Mouse (Mus musculus) embryo, embryonic 10.5 days (tissue): ENCODE data around the gene Fam185a.

ENCODE experiments used
- DNase-seq: peaks from one replicate; pipeline ENCODE4 v3.0.0-alpha.2; 2015; ENCODE audit warnings: low spot score

Gene Fam185a

GRCm38 (mm10) chr5:21424614-21425602 is at the start of gene Fam185a, which contains the start of gene Ccdc146:
Gene Fam185a, plus strand, starts transcription at chr5:21424958.
Gene Ccdc146, minus strand, starts transcription at chr5:21424677.
- peak; percentile 99 for DNase-seq

GRCm38 (mm10) chr5:21376935-21377334 is 47.8 kb upstream of the Fam185a start:
- no peak for DNase-seq

GRCm38 (mm10) chr5:21378397-21378796 is 46.4 kb upstream of the Fam185a start:
- DNase-seq: no peak

GRCm38 (mm10) chr5:21381986-21382385 is 42.8 kb upstream of the Fam185a start:
- peak; percentile 53 for DNase-seq

- DNase-seq: peak; percentile 20
Measured at GRCm38 (mm10) chr5:21382678-21383077, 42.1 kb upstream of the Fam185a start.

- DNase-seq: peak; percentile 11
Measured at GRCm38 (mm10) chr5:21383392-21384251, 41.1 kb upstream of the Fam185a start.

- DNase-seq: no peak
Measured at GRCm38 (mm10) chr5:21384252-21384960, 40.4 kb upstream of the Fam185a start.

GRCm38 (mm10) chr5:21384976-21385375 is 39.8 kb upstream of the Fam185a start:
- no peak for DNase-seq

GRCm38 (mm10) chr5:21386432-21386831 is 38.3 kb upstream of the Fam185a start:
- DNase-seq: no peak

GRCm38 (mm10) chr5:21387340-21387739 is 37.4 kb upstream of the Fam185a start:
- no peak for DNase-seq

- no peak for DNase-seq
Measured at GRCm38 (mm10) chr5:21388855-21389254, 35.9 kb upstream of the Fam185a start.

- no peak for DNase-seq
Measured at GRCm38 (mm10) chr5:21391616-21392384, 33.0 kb upstream of the Fam185a start.

GRCm38 (mm10) chr5:21394562-21394961 is 30.2 kb upstream of the Fam185a start:
- no peak for DNase-seq

GRCm38 (mm10) chr5:21395205-21395840 is 29.4 kb upstream of the Fam185a start:
- peak; percentile 16 for DNase-seq

- DNase-seq: no peak
Measured at GRCm38 (mm10) chr5:21411261-21411666, 13.5 kb upstream of the Fam185a start.

- DNase-seq: no peak
Measured at GRCm38 (mm10) chr5:21412056-21412455, 12.7 kb upstream of the Fam185a start.

- DNase-seq: no peak
Measured at GRCm38 (mm10) chr5:21413322-21413721, 11.4 kb upstream of the Fam185a start.

- DNase-seq: no peak
Measured at GRCm38 (mm10) chr5:21414116-21414820, 10.5 kb upstream of the Fam185a start.

GRCm38 (mm10) chr5:21418613-21419012 is 6.1 kb upstream of the Fam185a start:
- DNase-seq: no peak

GRCm38 (mm10) chr5:21420609-21421008 is 4.1 kb upstream of the Fam185a start:
- peak; percentile 60 for DNase-seq
